Mouse (Mus musculus) left cerebral cortex, adult 11 months (tissue): Measurements from ENCODE around the gene A830031A19Rik.

Experiments used
- DNase-seq: peaks from one replicate; pipeline ENCODE4 v3.0.0; 2022; ENCODE audit warnings: low spot score

A830031A19Rik gene

DNA sequence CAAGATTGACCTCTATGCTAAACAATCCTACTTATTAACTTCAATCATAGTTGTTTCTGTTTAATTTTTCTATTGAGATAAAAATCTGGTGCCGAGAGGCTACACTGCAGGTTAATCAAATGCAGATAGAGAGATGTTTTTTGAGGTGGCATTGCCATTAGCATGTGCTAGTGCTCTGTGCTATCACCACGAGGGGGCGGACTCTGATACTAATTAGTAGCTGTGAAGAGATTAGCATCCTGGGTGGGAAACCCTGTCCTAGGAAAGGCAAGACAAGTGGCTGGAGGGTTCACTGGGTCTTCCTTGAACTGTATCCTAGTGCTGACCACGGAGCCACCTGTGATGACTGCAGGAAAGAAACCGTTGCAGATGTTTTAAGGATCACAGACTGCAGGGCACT is 66.6 kb downstream of the A830031A19Rik start:
- DNase-seq: no peak

DNA sequence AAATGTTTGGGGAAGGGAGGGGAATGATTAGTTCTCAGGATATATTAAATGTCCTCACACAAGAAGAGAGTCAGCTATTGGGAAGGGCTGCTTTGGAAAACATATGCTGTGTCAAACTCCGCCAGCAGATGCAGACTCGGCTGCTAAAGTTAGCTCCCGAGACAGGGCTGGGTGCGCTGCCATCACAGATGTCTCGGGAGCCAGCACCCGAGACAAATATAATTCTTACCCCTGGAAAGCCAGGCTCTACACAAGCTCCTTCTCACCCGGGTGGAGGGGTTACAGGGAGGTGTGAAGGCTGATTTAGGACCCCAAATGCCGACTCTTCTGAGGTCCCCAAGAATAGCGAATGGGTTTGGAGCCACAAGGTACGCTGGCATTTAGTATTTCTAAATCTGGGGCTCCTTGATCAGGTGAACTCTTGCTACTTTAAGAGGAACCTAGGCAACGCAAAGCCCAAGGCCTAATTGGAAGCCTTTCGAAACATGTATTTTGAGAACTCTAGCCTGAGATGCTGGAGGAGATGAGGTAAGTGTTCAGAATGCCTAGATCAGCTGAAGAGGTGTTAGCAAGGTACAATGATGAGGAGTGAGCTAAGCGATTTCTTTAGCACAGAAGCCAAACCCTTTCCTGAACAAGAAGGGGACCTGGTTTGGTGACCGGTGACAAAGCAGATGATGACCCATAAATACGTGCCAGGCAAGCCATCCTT is 69.3 kb downstream of the A830031A19Rik start:
- peak; percentile 55 for DNase-seq

DNA sequence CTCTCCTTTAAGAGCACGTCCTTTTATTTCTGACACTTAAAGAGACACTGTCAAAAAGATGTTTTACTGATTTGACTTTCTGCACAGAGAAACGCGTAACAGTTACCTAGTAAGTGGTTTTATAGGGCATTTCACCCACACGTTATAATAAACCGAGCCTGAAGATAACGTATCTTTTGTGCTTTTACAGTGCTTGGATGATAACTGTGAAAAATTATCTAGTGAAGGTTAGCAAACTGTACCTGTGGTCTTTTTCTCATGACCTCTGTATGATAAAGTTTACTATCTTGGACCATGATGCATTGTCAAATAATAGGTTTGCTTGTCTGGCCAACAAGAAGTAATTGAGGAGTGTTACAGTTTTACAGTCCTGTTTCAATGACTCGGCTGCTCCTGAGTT is 74.2 kb downstream of the A830031A19Rik start:
- DNase-seq: no peak
